Mouse (Mus musculus): ENCODE data around the gene Nox3. TPM values are rescaled to one million over a fixed set of nuclear protein-coding genes. Genes with fewer than 3 reads are reported as not detected.

Nox3 gene
- polyA plus RNA-seq, 1 experiment: not detected

GRCm38 (mm10) chr17:3638757-3639156, 57.3 kb downstream of the Nox3 start:
- WGBS: 74% methylated on average over 3 of the region's 3 CpGs
- H3K4me1 ChIP-seq (ENCODE audit: control insufficient read depth, insufficient read depth, low read length): no peaks in the 10 kb centered on the region
- H3K27ac ChIP-seq (ENCODE audit: insufficient read depth, low read length): no peak overlapping the region
- no peak overlapping the region for H3K4me3 ChIP-seq (replicated peaks; ENCODE audit: insufficient read depth, low read depth, low read length)
- TF ChIP-seq POLR2A (IDR thresholded peaks at IDR 0.05; ENCODE audit: borderline replicate concordance, insufficient read depth, low read length) (no peak), CTCF (IDR thresholded peaks at IDR 0.05; ENCODE audit: borderline replicate concordance, insufficient read depth, low read depth, low read length) (no peak)
- H3K27me3 ChIP-seq (ENCODE audit: control insufficient read depth, insufficient read depth, low read length): no peaks in the 10 kb centered on the region
- no peak for DNase-seq

- Histone ChIP-seq H3K4me1 (ENCODE audit: control insufficient read depth, insufficient read depth, low read length) (no peaks in the 10 kb centered on the region), H3K27me3 (ENCODE audit: control insufficient read depth, insufficient read depth, low read length) (no peaks in the 10 kb centered on the region), H3K27ac (ENCODE audit: insufficient read depth, low read length) (no peak overlapping the region), H3K4me3 (replicated peaks; ENCODE audit: insufficient read depth, low read depth, low read length) (no peak overlapping the region)
- 56% methylated on average over 3 of the region's 3 CpGs for WGBS
- no peak for TF ChIP-seq POLR2A (IDR thresholded peaks at IDR 0.05; ENCODE audit: borderline replicate concordance, insufficient read depth, low read length)
- no peak for TF ChIP-seq CTCF (IDR thresholded peaks at IDR 0.05; ENCODE audit: borderline replicate concordance, insufficient read depth, low read depth, low read length)
- DNase-seq: no peak
Observed at GRCm38 (mm10) chr17:3632501-3632900, 63.6 kb downstream of the Nox3 start.

- DNase-seq: no peak
- H3K4me1 ChIP-seq (ENCODE audit: control insufficient read depth, insufficient read depth, low read length): no peaks in the 10 kb centered on the region; the same call in 1 of the 2 replicates
- H3K27ac ChIP-seq (ENCODE audit: insufficient read depth, low read length): no peak overlapping the region
- no peak overlapping the region for H3K4me3 ChIP-seq (replicated peaks; ENCODE audit: insufficient read depth, low read depth, low read length)
- 83% methylated on average over 7 of the region's 7 CpGs for WGBS
- H3K27me3 ChIP-seq (ENCODE audit: control insufficient read depth, insufficient read depth, low read length): no peaks in the 10 kb centered on the region
- TF ChIP-seq CTCF (IDR thresholded peaks at IDR 0.05; ENCODE audit: borderline replicate concordance, insufficient read depth, low read depth, low read length) (no peak), POLR2A (IDR thresholded peaks at IDR 0.05; ENCODE audit: borderline replicate concordance, insufficient read depth, low read length) (no peak)
Observed at GRCm38 (mm10) chr17:3616329-3617216, 79.5 kb downstream of the Nox3 start.

DNA sequence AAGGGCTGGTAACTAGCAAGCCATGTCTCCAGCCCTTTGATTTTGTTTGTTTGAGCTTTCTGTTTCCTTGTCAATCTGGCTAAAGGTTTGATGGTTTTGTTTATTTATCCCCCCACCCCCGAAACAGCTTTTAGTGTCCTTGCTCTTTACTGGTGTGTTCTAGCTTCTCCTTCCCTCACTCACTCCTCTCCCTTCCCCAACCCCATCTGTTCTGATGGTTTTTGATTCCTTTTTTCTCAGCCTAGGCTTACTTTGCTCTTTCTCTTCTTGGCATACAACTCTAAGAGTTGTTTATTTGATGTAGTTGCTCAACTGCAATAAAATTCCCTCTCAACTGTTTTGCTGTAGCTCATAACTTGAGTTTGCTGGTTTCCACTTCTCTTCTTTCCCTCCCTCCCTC, 80.5 kb downstream of the Nox3 start:
- Histone ChIP-seq H3K4me3 (replicated peaks; ENCODE audit: insufficient read depth, low read depth, low read length) (no peak overlapping the region), H3K4me1 (ENCODE audit: control insufficient read depth, insufficient read depth, low read length) (no peaks in the 10 kb centered on the region; the same call in 1 of the 2 replicates), H3K27me3 (ENCODE audit: control insufficient read depth, insufficient read depth, low read length) (no peaks in the 10 kb centered on the region), H3K27ac (ENCODE audit: insufficient read depth, low read length) (no peak overlapping the region)
- 83% methylated on average over 1 of the region's 1 CpGs for WGBS
- no peak for DNase-seq
- TF ChIP-seq CTCF (IDR thresholded peaks at IDR 0.05; ENCODE audit: borderline replicate concordance, insufficient read depth, low read depth, low read length) (no peak), POLR2A (IDR thresholded peaks at IDR 0.05; ENCODE audit: borderline replicate concordance, insufficient read depth, low read length) (no peak)

DNA sequence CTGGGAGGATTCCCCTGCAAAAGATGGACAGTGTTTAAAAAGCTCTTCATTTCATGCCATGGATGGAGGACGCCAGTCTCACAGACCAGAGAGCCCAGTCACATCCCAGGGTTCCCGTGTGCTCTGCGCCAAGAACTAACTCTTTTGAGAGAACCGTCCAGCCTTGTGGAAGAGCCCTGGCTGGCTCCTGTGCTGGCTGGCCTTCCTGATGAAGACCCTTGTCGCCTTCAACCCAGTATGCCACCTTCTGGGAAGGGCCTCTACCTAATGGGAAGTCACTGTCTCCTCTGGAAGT, 84.3 kb downstream of the Nox3 start:
- no peak overlapping the region for H3K4me3 ChIP-seq (replicated peaks; ENCODE audit: insufficient read depth, low read depth, low read length)
- H3K4me1 ChIP-seq (ENCODE audit: control insufficient read depth, insufficient read depth, low read length): no peaks in the 10 kb centered on the region; the same call in 1 of the 2 replicates
- TF ChIP-seq CTCF (IDR thresholded peaks at IDR 0.05; ENCODE audit: borderline replicate concordance, insufficient read depth, low read depth, low read length) (no peak), POLR2A (IDR thresholded peaks at IDR 0.05; ENCODE audit: borderline replicate concordance, insufficient read depth, low read length) (no peak)
- H3K27me3 ChIP-seq (ENCODE audit: control insufficient read depth, insufficient read depth, low read length): no peaks in the 10 kb centered on the region
- DNase-seq: no peak
- no peak overlapping the region for H3K27ac ChIP-seq (ENCODE audit: insufficient read depth, low read length)
- 42% methylated on average over 5 of the region's 5 CpGs for WGBS

GRCm38 (mm10) chr17:3610928-3611780, 84.9 kb downstream of the Nox3 start:
- Histone ChIP-seq H3K27ac (ENCODE audit: insufficient read depth, low read length) (no peak overlapping the region), H3K4me3 (replicated peaks; ENCODE audit: insufficient read depth, low read depth, low read length) (peak overlapping the region; percentile 71), H3K27me3 (ENCODE audit: control insufficient read depth, insufficient read depth, low read length) (no peaks in the 10 kb centered on the region), H3K4me1 (ENCODE audit: control insufficient read depth, insufficient read depth, low read length) (no peaks in the 10 kb centered on the region; the same call in 1 of the 2 replicates)
- 10% methylated on average over 21 of the region's 21 CpGs for WGBS
- TF ChIP-seq POLR2A (IDR thresholded peaks at IDR 0.05; ENCODE audit: borderline replicate concordance, insufficient read depth, low read length): no peak
- no peak for TF ChIP-seq CTCF (IDR thresholded peaks at IDR 0.05; ENCODE audit: borderline replicate concordance, insufficient read depth, low read depth, low read length)
- peak; percentile 24 to 30 for DNase-seq

- 53% methylated on average over 7 of the region's 7 CpGs for whole genome bisulfite sequencing
- Histone ChIP-seq H3K4me1 (ENCODE audit: control insufficient read depth, insufficient read depth, low read length) (no peaks in the 10 kb centered on the region; the same call in 1 of the 2 replicates), H3K4me3 (replicated peaks; ENCODE audit: insufficient read depth, low read depth, low read length) (no peak overlapping the region), H3K27ac (ENCODE audit: insufficient read depth, low read length) (no peak overlapping the region), H3K27me3 (ENCODE audit: control insufficient read depth, insufficient read depth, low read length) (no peaks in the 10 kb centered on the region)
- DNase-seq: no peak
- TF ChIP-seq CTCF (IDR thresholded peaks at IDR 0.05; ENCODE audit: borderline replicate concordance, insufficient read depth, low read depth, low read length): no peak
- TF ChIP-seq POLR2A (IDR thresholded peaks at IDR 0.05; ENCODE audit: borderline replicate concordance, insufficient read depth, low read length): no peak
Observed at GRCm38 (mm10) chr17:3610307-3610754, 85.7 kb downstream of the Nox3 start.

All from cerebellum, adult 2 months (tissue).